Mouse (Mus musculus) intestine, embryonic 14.5 days (tissue): ENCODE measurements around the gene 4933414I15Rik. TPM values are rescaled to one million over a fixed set of nuclear protein-coding genes. Genes with fewer than 3 reads are reported as not detected.

Source experiments
- ATAC-seq: fragments of 200-750 bp; cut with Nextera tagmentation; replicated peaks from 2 replicates; pipeline ENCODE4 v1.8.0; 2017; ENCODE audit warnings: low read depth, moderate number of reproducible peaks, moderate TSS enrichment, moderate library complexity; ENCODE audit not compliant: low FRiP score, low TSS enrichment
- DNase-seq: peaks from one replicate; pipeline ENCODE4 v3.0.0-alpha.2; 2018; ENCODE audit warnings: low spot score
- H3K27ac ChIP-seq: fragments of 300-500 bp; sonication (generic); 2 replicates; pipeline ENCODE4 v1.5.1; 2014; ENCODE audit warnings: low read depth, mild to moderate bottlenecking, control low read depth
- H3K27me3 ChIP-seq: fragments of 300-500 bp; sonication (generic); replicated peaks from 2 replicates; pipeline ENCODE4 v1.6.1; 2014; ENCODE audit warnings: low read length, control low read depth; ENCODE audit not compliant: control insufficient read depth, insufficient read depth
- H3K36me3 ChIP-seq: fragments of 300-500 bp; sonication (generic); 2 replicates; pipeline ENCODE4 v1.6.1; 2014; ENCODE audit warnings: low read length, control low read depth; ENCODE audit not compliant: control insufficient read depth, insufficient read depth
- H3K4me1 ChIP-seq: fragments of 300-500 bp; sonication (generic); replicated peaks from 2 replicates; pipeline ENCODE4 v1.6.1; 2014; ENCODE audit warnings: low read length, control low read depth, mixed read lengths; ENCODE audit not compliant: control insufficient read depth, insufficient read depth
- H3K4me2 ChIP-seq: fragments of 300-500 bp; sonication (generic); 2 replicates; pipeline ENCODE4 v1.6.1; 2014; ENCODE audit warnings: low read length
- H3K4me3 ChIP-seq: fragments of 300-500 bp; sonication (generic); 2 replicates; pipeline ENCODE4 v1.5.1; 2014; ENCODE audit warnings: low read depth, low read length, control low read depth, mixed read lengths
- H3K9ac ChIP-seq: fragments of 300-500 bp; sonication (generic); 2 replicates; pipeline ENCODE4 v1.6.1; 2014; ENCODE audit warnings: mild to moderate bottlenecking, low read length
- H3K9me3 ChIP-seq: fragments of 300-500 bp; sonication (generic); 2 replicates; pipeline ENCODE4 v1.6.1; 2016; ENCODE audit warnings: low read length, control low read depth; ENCODE audit not compliant: control insufficient read depth
- WGBS: fragments of 180-500 bp; shearing (Covaris S2); extraction: QIAGEN DNeasy Blood & Tissue Kit; methylation state at CpG from one replicate; pipeline ENCODE4 v1.1.7; 2014; 5-methylcytosine and 5-hydroxymethylcytosine counted together
- polyA plus RNA-seq: library from polyadenylated mRNA; unstranded; fragments of >200 nt; fragmentation: Nextera tagmentation; extraction: Ambion mirVana; gene quantifications from 2 replicates; pipeline ENCODE4 v1.2.1, GENCODE M21; 2014

Gene 4933414I15Rik
- polyA plus RNA-seq: not detected in 2 replicates

GRCm38 (mm10) chr11:50943506-50943905 is at the start of gene 4933414I15Rik:
Gene 4933414I15Rik, minus strand, starts transcription at chr11:50943765.
- 79% methylated on average over 14 of the region's 14 CpGs for WGBS
- H3K9me3 ChIP-seq: no peaks in the 10 kb centered on the region
- no peaks in the 10 kb centered on the region for H3K27me3 ChIP-seq
- ATAC-seq: no peak
- no peak within 1 kb of the TSS for H3K4me2 ChIP-seq
- H3K36me3 ChIP-seq: no peaks in the 10 kb centered on the region
- H3K4me3 ChIP-seq: no peak within 1 kb of the TSS
- no peak for DNase-seq
- H3K9ac ChIP-seq: no peak within 1 kb of the TSS
- no peak within 1 kb of the TSS for H3K27ac ChIP-seq
- H3K4me1 ChIP-seq: no peaks in the 10 kb centered on the region

DNA sequence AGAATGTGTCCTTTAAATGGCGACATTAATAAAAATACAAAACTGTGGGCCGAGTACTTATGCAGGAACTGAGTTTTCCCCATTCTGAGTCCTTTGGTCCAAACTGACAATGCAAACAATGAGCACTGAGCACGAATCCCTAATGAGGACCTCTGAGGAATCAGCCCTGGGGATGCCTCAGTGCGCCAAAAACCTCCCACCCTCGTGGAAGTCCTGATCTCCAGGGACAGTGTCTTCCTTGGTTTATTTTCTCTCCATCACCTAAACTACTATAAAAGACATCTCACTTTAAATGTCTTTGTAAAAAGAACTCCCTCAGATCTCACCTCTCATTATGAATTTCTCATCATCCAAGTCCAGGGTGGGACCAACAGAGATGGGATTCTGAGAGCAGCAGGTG is 38.1 kb upstream of the 4933414I15Rik start, which contains the start of gene Olfr1377:
Gene Olfr1377, plus strand, starts transcription at position 301 of the 400 bp plus-strand sequence.
- Histone ChIP-seq H3K4me2 (no peak within 1 kb of the TSS), H3K27ac (no peak within 1 kb of the TSS), H3K9me3 (no peaks in the 10 kb centered on the region), H3K4me3 (no peak within 1 kb of the TSS), H3K36me3 (no peaks in the 10 kb centered on the region), H3K9ac (no peak within 1 kb of the TSS), H3K27me3 (no peaks in the 10 kb centered on the region), H3K4me1 (no peaks in the 10 kb centered on the region)
- ATAC-seq: no peak
- no peak for DNase-seq
- 71% methylated on average over 5 of the region's 5 CpGs for WGBS

DNA sequence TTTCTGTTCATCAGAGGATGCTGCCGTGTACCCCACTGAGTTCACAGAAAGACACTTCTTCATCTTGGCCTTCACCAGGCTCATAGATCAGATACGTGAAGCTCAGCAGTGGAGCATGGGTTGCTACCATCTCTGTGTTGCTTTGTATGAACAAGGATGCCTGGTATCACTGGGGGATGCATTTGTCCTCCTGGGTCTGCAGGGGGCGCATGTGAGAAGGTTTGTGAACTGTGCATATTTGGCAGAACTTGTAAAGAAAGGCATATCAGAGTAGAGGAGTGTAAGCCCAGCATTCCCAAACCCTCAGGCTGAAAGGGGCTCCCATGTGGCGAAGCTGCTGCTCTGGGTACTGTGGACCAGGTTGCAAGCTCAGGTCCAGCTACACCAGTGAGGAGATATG is 33.7 kb upstream of the 4933414I15Rik start:
- Histone ChIP-seq H3K9ac (no peak overlapping the region), H3K27me3 (no peaks in the 10 kb centered on the region), H3K4me2 (no peak overlapping the region), H3K4me3 (no peak overlapping the region), H3K36me3 (no peaks in the 10 kb centered on the region), H3K9me3 (no peaks in the 10 kb centered on the region), H3K27ac (no peak overlapping the region), H3K4me1 (no peaks in the 10 kb centered on the region)
- ATAC-seq: no peak
- no peak for DNase-seq
- 75% methylated on average over 4 of the region's 4 CpGs for WGBS

DNA sequence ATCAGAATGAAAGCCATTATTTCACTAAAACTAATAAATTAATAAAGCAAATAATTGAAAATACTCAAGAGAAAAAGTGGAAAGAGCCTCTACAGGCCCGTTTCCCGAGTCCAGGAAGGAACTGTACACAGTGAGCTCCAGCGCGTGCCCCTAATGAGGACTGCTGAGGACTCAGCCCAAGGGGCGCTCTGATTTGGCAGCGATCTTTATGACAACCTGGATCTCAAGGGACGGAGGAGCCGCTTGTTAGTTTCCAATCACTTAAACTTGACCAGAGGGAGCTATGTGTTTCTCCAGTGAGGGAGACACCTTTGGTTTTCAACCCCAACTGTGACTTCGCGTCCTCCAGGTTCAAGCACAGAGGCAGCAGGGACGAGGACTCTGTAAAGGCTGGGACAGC is 22.7 kb upstream of the 4933414I15Rik start, which contains the start of gene Olfr1378:
Gene Olfr1378, plus strand, starts transcription at position 301 of the 400 bp plus-strand sequence.
- ATAC-seq (no peak), DNase-seq (peak; percentile 13)
- Histone ChIP-seq H3K9me3 (no peaks in the 10 kb centered on the region), H3K27me3 (no peaks in the 10 kb centered on the region), H3K4me3 (no peak within 1 kb of the TSS), H3K4me1 (no peaks in the 10 kb centered on the region), H3K27ac (no peak within 1 kb of the TSS), H3K9ac (no peak within 1 kb of the TSS), H3K4me2 (no peak within 1 kb of the TSS), H3K36me3 (no peaks in the 10 kb centered on the region)
- WGBS: 89% methylated on average over 11 of the region's 11 CpGs

DNA sequence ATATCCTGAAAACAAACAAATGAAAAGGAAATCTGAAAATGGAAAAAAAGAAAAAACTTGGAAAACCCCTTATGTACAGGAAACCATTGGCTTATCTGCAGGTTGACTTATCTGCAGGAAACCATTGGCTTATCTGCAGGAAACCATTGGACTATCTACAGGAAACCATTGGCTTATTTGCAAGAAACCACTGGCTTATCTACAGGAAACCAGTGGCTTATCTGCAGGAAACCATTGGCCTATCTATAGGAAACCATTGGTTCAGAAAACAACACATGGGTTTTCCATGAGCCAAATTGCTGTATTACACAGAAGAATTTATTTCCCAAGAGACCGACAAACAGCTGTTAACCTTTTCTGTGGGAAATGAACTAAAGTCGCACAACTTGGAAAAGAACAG is 21.3 kb upstream of the 4933414I15Rik start:
- no peaks in the 10 kb centered on the region for H3K4me1 ChIP-seq
- no peak for ATAC-seq
- H3K36me3 ChIP-seq: no peaks in the 10 kb centered on the region
- no peak overlapping the region for H3K9ac ChIP-seq
- DNase-seq: no peak
- no peaks in the 10 kb centered on the region for H3K27me3 ChIP-seq
- H3K27ac ChIP-seq: no peak overlapping the region
- no peaks in the 10 kb centered on the region for H3K9me3 ChIP-seq
- no peak overlapping the region for H3K4me3 ChIP-seq
- H3K4me2 ChIP-seq: no peak overlapping the region
- 94% methylated on average over 2 of the region's 2 CpGs for WGBS

GRCm38 (mm10) chr11:50953665-50954064 is 10.1 kb upstream of the 4933414I15Rik start, which contains the start of gene Prop1:
Gene Prop1, minus strand, starts transcription at chr11:50953765.
- H3K4me2 ChIP-seq: no peak within 1 kb of the TSS
- WGBS: 75% methylated on average over 6 of the region's 6 CpGs

DNA sequence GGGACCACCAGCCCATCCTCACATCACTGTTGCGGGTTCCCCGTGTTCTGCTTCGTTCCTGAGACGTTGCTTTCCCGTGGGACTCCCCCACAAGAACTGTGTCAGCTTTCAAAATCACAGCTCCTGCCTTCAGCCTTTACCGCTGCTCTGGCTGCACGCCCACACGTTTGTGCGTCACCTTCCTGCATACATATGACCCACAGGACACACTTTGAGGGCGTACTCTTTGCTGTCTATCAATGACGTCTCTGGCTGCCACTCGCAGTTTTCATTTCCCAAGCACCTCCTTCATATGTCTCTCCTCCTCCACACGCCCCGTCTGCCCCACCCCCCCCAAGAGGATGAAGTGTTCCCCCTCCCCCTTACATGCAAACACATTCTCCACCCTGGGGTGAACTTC is 8.7 kb upstream of the 4933414I15Rik start:
- no peak overlapping the region for H3K4me2 ChIP-seq
- whole genome bisulfite sequencing: 64% methylated on average over 14 of the region's 14 CpGs
- no peaks in the 10 kb centered on the region for H3K36me3 ChIP-seq
- no peaks in the 10 kb centered on the region for H3K9me3 ChIP-seq
- H3K4me3 ChIP-seq: no peak overlapping the region
- no peak for DNase-seq
- H3K27ac ChIP-seq: no peak overlapping the region
- H3K4me1 ChIP-seq: no peaks in the 10 kb centered on the region
- ATAC-seq: no peak
- no peaks in the 10 kb centered on the region for H3K27me3 ChIP-seq
- H3K9ac ChIP-seq: no peak overlapping the region

More at GRCm38 (mm10) chr11:50953665-50954064, 10.1 kb upstream of the 4933414I15Rik start, which contains the start of gene Prop1:
- Histone ChIP-seq H3K27ac (no peak within 1 kb of the TSS), H3K36me3 (no peaks in the 10 kb centered on the region), H3K9ac (no peak within 1 kb of the TSS), H3K27me3 (no peaks in the 10 kb centered on the region), H3K4me1 (no peaks in the 10 kb centered on the region), H3K9me3 (no peaks in the 10 kb centered on the region), H3K4me3 (no peak within 1 kb of the TSS)
- ATAC-seq (no peak), DNase-seq (no peak)

DNA sequence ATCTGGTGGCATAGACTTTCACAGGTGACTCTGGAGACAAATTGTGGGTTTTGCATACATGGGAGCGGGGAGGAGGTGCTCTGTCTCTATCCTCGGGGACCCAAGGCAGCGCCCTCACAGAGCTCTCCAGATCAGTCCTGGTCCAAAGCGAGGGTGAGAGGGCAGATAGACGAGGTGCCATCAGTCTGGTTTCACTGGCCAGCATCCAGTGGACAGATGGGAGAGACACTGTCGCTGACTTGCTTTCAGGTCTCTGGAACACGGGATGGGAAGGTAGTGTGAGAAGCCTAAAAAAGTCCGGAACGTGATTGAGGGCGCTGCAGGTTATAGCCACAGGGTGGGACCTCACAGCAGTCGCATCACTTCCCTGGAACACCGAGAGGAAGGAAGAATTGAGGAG is 1.2 kb downstream of the 4933414I15Rik start:
- no peak overlapping the region for H3K4me3 ChIP-seq
- H3K27me3 ChIP-seq: no peaks in the 10 kb centered on the region
- no peak overlapping the region for H3K27ac ChIP-seq
- WGBS: 68% methylated on average over 12 of the region's 12 CpGs
- no peaks in the 10 kb centered on the region for H3K36me3 ChIP-seq
- DNase-seq (no peak), ATAC-seq (no peak)
- H3K4me1 ChIP-seq: no peaks in the 10 kb centered on the region
- H3K4me2 ChIP-seq: no peak overlapping the region
- H3K9ac ChIP-seq: no peak overlapping the region
- no peaks in the 10 kb centered on the region for H3K9me3 ChIP-seq

DNA sequence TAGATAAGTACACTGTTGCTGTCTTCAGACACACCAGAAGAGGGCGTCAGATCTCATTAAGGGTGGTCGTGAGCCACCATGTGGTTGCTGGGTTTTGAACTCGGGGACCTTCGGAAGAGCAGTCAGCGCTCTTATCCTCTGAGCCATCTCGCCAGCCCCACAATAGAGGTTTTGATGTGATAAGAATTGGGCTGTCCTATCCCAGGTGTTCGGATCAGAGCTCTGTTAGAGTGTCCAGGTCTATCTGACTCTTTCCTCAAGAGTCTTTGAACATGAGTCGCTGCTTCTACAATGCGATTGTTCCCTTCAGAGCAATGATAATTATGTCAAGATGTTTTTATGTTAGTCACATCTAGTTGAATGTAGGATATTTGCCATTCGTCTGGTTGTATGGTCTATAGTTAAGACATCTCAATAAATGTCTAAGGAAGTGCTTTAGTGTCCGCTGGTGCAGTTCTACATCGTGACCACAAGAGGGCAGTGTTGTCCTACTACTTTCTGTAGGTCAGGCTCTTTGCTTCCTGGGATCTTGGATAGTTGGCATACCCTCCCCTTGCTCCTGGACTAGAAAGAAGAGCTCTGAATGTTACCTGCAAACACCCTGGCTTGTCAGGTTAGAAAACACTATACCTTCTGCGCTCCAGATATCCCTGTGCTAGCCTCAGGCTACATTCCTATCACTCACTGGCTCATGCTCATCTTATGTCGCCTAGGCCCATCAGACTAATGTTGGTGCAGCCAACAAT is 3.8 kb downstream of the 4933414I15Rik start:
- Histone ChIP-seq H3K4me1 (no peaks in the 10 kb centered on the region), H3K27me3 (no peaks in the 10 kb centered on the region), H3K4me3 (no peak overlapping the region), H3K9ac (no peak overlapping the region), H3K9me3 (no peaks in the 10 kb centered on the region), H3K36me3 (no peaks in the 10 kb centered on the region), H3K4me2 (no peak overlapping the region), H3K27ac (no peak overlapping the region)
- 34% methylated on average over 14 of the region's 14 CpGs for WGBS
- DNase-seq (peak; percentile 66), ATAC-seq (no peak)
